Mouse (Mus musculus): ENCODE measurements at regions not wholly inside any gene's neighbourhood (a gene's known extent, or its start where the extent isn't known, plus 50 kb on each side); places are given as distances from the start of the nearest gene placed in this dataset.

DNA sequence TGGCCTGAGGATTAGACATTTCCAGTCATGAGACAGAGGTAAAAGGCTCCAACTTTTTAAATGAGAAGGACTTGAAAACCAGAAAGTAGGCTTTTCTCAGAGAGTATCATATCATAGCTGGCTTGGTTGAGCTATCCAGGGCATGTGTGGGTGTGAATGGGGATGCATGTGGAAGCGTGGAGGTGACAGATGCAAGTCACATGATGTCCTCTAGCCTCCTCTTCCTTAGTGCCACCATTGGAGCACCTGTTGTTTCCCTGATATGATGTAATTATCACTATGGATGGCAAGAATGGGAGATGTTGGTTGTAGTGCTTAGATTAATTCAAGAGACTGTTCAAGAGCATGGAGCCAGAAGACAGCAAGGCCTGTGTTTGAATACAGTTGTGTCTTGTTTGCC lies 510.0 kb downstream of the Ccdc171 start:
- no peak for DNase-seq (ENCODE audit: low spot score)

DNA sequence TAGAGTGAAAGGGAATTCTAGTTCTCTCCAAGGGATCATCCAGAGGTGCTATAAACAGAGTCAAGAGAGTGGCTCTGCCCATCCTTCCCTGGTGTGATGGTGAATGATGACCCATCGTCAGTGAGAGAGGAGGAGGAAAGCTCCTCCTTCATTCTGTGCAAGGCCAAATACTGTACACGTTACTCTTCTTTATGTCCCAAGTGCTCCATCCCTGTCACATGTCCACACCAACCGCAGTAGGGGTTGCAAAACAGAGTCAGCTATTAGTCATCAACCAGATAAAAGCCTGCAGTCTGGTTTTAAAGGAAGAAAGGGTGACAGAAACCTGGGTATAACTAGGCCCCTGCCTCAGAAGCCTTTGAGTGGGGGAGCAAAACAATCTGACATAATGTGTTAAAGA lies 512.2 kb downstream of the Ccdc171 start:
- DNase-seq (ENCODE audit: low spot score), result peak; percentile 32

GRCm38 (mm10) chr4:84050243-84050642 lies 524.9 kb downstream of the Ccdc171 start:
- peak; percentile 14 for DNase-seq (ENCODE audit: low spot score)

GRCm38 (mm10) chr4:84056863-84057502 lies 531.6 kb downstream of the Ccdc171 start:
- DNase-seq (ENCODE audit: low spot score), result no peak

DNA sequence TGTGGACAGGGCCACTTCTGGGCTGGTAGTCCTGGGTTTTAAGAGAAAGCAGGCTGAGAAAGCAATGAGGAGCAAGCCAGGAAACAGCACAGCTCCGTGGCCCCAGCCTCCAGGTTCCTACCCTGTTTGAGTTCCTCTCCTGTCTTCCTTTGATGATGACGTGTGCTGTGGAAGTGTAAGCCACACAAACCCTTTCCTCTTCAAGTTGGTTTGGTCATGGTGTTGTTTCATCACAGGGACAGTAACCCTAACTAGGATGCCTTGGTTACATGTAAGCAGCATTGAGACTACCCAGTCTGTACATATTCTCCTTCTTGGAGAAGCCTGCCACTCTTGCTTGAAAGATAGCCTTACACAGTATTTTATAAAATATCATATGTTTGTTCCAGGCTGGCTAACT lies 534.8 kb downstream of the Ccdc171 start:
- DNase-seq (ENCODE audit: low spot score), result no peak

DNA sequence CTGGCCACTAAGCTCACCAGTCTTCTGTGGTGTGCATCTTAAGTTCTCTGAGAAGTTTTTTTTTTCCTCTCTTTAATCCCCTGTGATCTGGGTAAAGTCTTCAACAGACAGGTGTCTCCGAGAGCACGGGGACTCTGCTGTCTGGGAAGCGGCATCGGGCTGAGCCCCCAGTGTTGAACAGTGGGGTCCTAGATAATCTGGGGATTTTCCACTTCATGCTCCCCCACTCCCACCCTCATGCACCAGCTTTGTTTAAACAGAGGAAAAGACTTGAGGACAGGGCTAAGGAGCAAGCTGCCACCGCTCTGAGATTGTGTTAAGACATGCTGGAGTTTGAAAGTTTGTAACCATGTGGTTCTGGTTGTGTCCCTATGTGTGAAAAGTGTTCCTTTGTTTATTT lies 538.4 kb downstream of the Ccdc171 start:
- DNase-seq (ENCODE audit: low spot score), result no peak

- peak; percentile 66 for DNase-seq (ENCODE audit: low spot score)
These were observed 539.5 kb downstream of the Ccdc171 start for GRCm38 (mm10) chr4:84064614-84065456.

DNA sequence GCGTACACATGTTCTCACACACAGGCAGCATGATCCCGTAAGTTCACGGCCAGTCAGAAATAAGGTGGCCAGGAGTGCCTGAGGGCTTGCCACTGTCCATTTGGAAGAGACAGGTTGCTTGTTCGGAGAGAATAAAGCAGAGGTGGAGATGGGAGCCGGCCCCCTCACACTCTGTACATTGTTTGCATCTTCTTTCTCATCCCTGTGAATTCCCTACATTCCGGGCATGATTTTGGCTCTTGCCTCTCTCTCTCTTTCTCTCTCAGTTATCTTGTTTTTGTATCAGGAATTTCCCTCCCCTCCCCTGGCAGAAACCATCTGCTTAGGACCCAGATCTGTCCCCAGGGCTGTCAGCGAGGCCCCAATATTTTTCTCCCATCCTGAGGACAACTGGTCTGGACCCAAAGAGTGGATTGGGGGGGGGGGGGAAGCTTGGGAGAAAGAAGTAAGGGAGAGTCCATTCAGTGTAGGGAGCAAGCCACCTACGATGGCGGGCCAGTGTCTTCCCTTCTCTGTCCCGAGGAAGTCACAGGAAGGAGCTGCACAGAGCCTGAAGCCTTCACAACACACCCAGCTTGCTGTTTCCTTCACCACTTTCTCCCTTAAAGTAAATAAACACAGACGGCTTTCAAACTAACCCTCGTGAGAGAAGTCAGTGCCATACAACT lies 540.2 kb downstream of the Ccdc171 start:
- DNase-seq (ENCODE audit: low spot score), result no peak

DNA sequence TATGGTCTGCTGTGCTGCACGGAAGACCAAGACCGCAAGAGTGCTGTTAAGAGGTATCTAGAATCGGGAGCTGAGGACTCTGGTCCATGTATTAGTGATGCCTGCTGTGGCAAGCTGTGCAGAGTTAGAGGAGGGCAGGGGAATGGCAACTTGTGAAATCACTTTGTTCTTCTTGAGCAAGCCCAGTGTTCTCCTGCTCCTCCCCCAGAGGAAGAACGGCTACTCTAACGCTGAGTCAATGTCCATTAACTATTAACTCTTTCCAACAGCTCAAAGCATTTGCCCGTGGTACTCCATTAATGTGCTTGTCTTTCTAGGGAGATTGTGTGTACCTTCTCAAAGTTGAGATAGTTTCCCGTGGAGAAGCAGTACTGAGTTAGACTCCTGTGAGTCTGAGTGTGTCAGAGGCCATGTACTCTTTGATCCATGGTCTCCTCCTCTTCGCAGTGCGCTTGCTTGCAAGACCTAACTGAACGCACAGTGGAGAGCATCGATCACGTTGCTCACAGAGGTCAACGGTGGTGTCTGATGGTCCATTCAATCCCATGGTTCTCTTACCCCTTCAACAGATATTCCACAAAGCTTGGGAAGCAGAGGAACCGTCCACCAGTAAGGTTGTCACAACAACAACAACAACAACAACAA lies 542.7 kb downstream of the Ccdc171 start:
- DNase-seq (ENCODE audit: low spot score), result no peak

DNA sequence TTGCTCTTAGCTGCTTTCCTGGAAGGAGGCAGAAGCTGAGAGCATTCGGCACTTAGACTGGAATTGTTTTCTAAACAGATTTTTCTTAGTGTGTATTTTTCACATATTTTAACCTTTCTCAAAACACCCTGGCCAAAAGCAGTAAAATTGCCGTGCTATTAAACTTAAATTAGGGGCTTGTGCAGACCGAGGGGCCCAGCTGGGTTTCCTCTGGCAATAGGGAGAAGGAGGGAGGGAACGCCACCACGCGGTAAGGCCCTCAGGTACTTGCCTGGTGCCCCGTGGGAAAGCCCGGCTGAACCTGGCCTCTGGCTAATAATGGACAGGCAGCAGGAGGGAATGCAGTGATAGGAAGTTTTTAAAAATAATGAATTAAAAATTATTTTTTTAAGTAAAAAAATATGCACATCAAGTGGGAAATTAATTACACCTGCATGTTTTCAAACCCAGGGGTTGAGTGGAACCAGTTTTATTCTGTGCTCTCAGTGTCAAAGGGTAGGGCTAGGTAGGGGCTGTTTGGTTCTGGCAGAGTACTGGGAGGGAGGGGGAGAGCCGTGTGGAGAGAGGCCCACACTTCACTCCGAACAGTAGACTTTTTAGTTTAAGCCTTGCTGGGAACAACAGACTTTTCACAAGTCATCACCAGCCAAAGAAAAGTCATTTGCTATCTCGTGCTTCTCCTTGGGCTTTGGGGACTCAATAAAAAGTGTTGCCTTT lies 543.8 kb downstream of the Ccdc171 start:
- DNase-seq (ENCODE audit: low spot score), result no peak

DNA sequence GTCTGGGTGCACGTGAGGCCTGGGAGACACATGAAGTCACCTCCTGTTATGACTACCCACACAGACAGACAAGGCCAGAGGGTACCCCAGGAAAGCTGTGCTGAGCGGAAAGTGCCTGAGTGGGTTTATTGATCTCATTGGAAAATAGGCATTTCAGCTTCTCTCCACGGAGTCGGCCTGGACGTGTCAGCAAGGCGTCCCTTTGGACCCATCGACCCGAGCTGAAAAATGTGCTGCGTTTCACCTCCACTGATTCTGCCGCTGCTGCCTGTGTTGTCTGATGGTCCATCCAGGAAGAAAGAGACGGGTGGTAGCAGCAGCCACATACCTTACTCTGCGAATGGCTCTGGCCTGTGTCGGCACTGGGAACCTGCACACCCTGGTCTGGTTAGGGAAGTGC lies 544.3 kb downstream of the Ccdc171 start:
- no peak for DNase-seq (ENCODE audit: low spot score)

DNA sequence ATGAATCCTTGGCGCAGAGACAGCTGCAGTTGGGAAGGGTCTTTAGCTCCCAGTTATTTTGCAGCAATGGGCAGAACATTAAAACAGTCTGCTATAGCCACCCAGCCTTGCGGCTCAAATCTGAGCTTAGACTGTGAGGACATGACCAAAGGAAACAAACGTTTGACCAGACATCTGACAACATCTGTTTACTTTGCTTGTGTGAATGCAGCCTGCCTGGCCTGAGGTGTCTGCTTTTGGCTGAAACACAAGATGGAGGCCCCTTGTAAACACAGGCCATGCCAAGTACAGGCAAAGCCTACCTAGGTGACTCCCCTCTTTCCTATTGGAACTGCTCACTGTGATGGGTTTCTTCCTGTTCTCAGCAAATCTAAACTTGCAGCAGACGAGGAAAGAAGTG lies 544.7 kb downstream of the Ccdc171 start:
- DNase-seq (ENCODE audit: low spot score), result no peak

DNA sequence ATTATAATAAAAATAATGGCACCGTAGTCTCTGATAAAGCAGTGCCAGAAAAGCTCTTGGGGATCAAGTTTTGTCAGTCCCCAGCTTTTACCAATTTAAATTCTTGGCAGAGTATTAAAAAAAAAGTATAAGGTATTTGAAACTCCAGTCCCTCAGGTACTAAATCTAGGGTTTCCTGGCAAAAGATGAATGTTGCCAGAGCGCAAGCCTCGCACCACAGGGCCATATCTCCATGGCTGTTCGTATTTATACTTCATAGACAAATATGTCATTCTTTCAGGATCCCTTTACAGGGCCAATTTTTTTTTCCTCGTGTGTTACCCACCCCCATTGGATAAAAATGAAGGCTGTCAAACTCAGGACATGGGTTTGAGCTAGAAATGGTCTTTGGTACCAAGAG lies 546.8 kb downstream of the Ccdc171 start:
- DNase-seq (ENCODE audit: low spot score), result no peak

DNA sequence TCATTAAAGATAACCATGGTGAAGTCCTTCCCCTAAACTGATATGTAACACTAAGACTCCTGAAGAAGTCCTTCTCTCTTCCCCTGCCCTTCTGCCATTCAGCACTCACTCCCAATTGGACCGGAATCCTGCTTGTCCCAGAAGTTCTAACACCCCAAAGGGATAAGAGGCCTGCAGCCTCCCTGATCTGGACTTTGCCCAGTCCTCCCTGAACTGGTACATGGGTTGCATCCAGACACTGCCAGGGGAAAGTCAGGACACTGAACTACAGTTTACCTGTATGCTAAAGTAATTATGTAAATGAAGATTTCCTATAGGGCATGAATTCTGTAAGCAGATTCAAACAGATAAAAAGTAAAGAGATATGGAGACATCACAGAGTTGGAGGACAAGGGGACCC lies 551.2 kb downstream of the Ccdc171 start:
- DNase-seq (ENCODE audit: low spot score), result no peak

DNA sequence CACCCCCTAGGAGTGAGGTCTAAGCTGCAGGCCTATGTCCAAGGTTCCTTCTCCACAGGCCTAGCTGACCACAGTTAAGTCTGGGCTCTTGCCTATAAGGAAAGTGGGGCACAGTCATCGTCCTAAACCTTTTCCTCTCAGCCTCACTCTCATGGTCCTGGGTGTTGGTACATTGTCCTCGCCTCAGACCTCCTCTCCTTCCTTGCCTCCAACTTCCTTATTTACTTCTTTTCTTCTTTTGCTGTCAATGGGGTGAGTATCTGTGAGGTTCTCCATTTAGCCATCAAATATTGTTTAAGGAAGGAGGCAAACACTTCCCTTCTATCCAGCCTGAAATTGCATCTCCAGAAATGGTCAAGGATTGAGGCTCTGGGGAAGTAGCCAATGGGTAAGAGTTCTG lies 554.2 kb downstream of the Ccdc171 start:
- no peak for DNase-seq (ENCODE audit: low spot score)

- no peak for DNase-seq (ENCODE audit: low spot score)
These were observed 556.2 kb downstream of the Ccdc171 start for GRCm38 (mm10) chr4:84081518-84081917.

DNA sequence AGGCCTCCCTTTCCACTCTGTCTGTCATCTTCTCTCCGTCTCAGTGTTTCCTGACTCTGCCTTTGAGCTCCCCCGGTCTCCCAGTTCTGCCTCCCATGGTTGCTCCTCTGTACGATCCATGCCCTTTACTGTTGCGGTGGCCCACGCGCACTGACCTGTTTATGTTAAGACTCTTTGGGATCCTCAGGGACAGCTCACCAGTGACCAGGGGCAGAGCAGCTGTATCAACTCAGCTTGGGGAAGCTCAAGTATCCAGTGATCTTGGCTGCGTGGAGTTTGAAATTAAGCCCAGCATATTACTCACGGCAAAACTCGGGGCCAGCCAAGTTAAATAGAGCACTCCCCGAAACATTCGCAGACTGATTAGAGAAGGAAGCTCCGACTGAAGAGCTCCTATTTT lies 562.8 kb downstream of the Ccdc171 start:
- DNase-seq (ENCODE audit: low spot score), result no peak

- peak; percentile 50 for DNase-seq (ENCODE audit: low spot score)
These were observed 567.2 kb downstream of the Ccdc171 start for GRCm38 (mm10) chr4:84092509-84092908.

GRCm38 (mm10) chr4:84095237-84095636 lies 569.9 kb downstream of the Ccdc171 start:
- no peak for DNase-seq (ENCODE audit: low spot score)

DNA sequence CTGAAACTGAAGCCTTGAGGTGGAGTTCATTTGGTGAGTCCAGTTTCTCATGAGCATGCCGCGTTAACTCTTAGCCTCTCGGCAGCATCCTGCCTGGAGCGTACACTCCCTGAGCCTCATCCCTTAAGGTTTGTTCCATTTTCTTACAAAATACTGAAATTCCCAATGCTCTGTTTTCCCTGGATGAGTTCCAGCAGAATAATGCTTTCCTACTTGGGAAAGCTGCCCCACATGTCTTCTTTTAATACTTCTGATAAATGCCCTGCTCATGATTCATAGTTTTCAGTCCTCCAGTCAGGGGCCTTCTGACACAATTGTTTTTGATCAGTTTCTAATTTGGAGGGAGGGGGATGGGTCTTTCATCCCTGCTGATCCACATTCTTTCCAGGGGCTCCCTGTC lies 570.7 kb downstream of the Ccdc171 start:
- DNase-seq (ENCODE audit: low spot score), result no peak

DNA sequence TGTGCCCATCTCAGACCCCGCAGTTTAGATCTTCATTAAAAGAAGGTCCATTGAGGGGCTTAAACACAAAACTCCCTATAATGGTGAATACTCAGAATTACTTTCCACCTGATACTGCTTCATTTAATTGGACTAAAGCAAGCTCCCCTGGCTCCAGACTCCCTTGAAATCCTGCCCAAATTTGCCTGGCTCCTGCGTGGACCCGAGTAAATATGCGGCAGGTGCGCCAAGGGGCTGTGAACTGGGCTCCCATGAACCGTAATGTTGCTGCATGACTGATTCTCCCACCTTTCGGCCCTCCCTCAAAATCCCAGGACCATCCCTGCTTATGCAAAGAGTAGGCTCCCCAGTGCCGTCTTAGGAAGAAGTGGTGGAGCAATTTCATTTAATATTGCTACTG lies 573.7 kb downstream of the Ccdc171 start:
- DNase-seq (ENCODE audit: low spot score), result no peak

GRCm38 (mm10) chr4:84101923-84102322 lies 573.2 kb downstream of the Bnc2 start:
- DNase-seq (ENCODE audit: low spot score), result no peak

Data from MN1 (cell line).